Mouse (Mus musculus) ES-E14 (cell line): Measurements from ENCODE around the gene Cap2.

Experiments
- HCFC1 ChIP-seq: IDR thresholded peaks from 2 replicates; pipeline ENCODE4 v1.6.1; 2012; ENCODE audit warnings: low read length, inconsistent platforms, borderline replicate concordance; ENCODE audit not compliant: insufficient read depth
- ZC3H11A ChIP-seq: IDR thresholded peaks from 2 replicates; pipeline ENCODE4 v1.6.1; 2012; ENCODE audit warnings: low read depth, mild to moderate bottlenecking, inconsistent platforms, low read length, borderline replicate concordance
- ZNF384 ChIP-seq: IDR thresholded peaks from 2 replicates; pipeline ENCODE4 v1.6.1; 2012; ENCODE audit warnings: low read depth, low read length, inconsistent platforms

DNA sequence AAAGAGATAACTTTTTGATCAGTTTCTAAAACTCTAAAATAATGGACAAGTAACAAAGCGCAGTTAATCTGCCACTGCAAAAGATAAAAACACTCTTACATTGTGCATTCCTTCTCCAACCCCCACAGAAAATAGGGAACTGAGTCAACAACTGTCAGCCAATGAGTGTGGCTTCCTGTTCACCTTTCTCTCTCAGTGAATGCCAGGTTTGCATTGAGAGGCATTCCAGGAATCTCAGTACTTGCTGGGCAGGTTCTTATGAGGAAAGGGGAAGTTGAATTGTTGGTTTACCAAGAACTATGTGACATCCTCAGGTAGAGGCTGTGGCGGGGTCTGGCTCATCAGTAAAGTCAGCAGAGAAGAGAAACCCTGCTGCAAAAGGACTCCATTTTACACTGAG, 195.1 kb downstream of the Cap2 start:
- TF ChIP-seq ZNF384 (no peak), HCFC1 (no peak), ZC3H11A (no peak)
